Mouse (Mus musculus): ENCODE measurements around the gene Lrrc59.

The Lrrc59 gene

GRCm38 (mm10) chr11:94629199-94629883 is at the start of gene Lrrc59:
Gene Lrrc59, plus strand, starts transcription at chr11:94629767.
- DNase-seq (ENCODE audit: extremely low spot score, low read depth, low spot score) = peak; percentile 62

GRCm38 (mm10) chr11:94580111-94580740 is 49.3 kb upstream of the Lrrc59 start:
- no peak for DNase-seq (ENCODE audit: extremely low spot score, low read depth, low spot score)

GRCm38 (mm10) chr11:94585091-94585490 is 44.5 kb upstream of the Lrrc59 start:
- DNase-seq (ENCODE audit: extremely low spot score, low read depth, low spot score) = no peak

- no peak for DNase-seq (ENCODE audit: extremely low spot score, low read depth, low spot score)
These were observed 42.1 kb upstream of the Lrrc59 start for GRCm38 (mm10) chr11:94587511-94587910.

GRCm38 (mm10) chr11:94596311-94596852 is 33.2 kb upstream of the Lrrc59 start:
- DNase-seq (ENCODE audit: extremely low spot score, low read depth, low spot score) = no peak

GRCm38 (mm10) chr11:94597319-94597718 is 32.2 kb upstream of the Lrrc59 start:
- no peak for DNase-seq (ENCODE audit: extremely low spot score, low read depth, low spot score)

- no peak for DNase-seq (ENCODE audit: extremely low spot score, low read depth, low spot score)
These were observed 31.0 kb upstream of the Lrrc59 start for GRCm38 (mm10) chr11:94598437-94599120.

- DNase-seq (ENCODE audit: extremely low spot score, low read depth, low spot score) = no peak
These were observed 29.1 kb upstream of the Lrrc59 start for GRCm38 (mm10) chr11:94600447-94600846.

- peak; percentile 31 for DNase-seq (ENCODE audit: extremely low spot score, low read depth, low spot score)
These were observed 28.0 kb upstream of the Lrrc59 start, which contains the start of gene Acsf2 for GRCm38 (mm10) chr11:94601321-94602281. Gene Acsf2, minus strand, starts transcription at chr11:94601871.

- DNase-seq (ENCODE audit: extremely low spot score, low read depth, low spot score) = no peak
These were observed 27.1 kb upstream of the Lrrc59 start for GRCm38 (mm10) chr11:94602356-94602955.

GRCm38 (mm10) chr11:94610744-94611740 is 18.5 kb upstream of the Lrrc59 start:
- no peak for DNase-seq (ENCODE audit: extremely low spot score, low read depth, low spot score)

GRCm38 (mm10) chr11:94614603-94615002 is 15.0 kb upstream of the Lrrc59 start:
- DNase-seq (ENCODE audit: extremely low spot score, low read depth, low spot score) = no peak

GRCm38 (mm10) chr11:94615494-94615893 is 14.1 kb upstream of the Lrrc59 start:
- no peak for DNase-seq (ENCODE audit: extremely low spot score, low read depth, low spot score)

- no peak for DNase-seq (ENCODE audit: extremely low spot score, low read depth, low spot score)
These were observed 11.9 kb upstream of the Lrrc59 start for GRCm38 (mm10) chr11:94617646-94618045.

GRCm38 (mm10) chr11:94620766-94621457 is 8.7 kb upstream of the Lrrc59 start:
- DNase-seq (ENCODE audit: extremely low spot score, low read depth, low spot score) = no peak

GRCm38 (mm10) chr11:94621458-94621852 is 8.1 kb upstream of the Lrrc59 start:
- DNase-seq (ENCODE audit: extremely low spot score, low read depth, low spot score) = no peak

GRCm38 (mm10) chr11:94622162-94622561 is 7.4 kb upstream of the Lrrc59 start:
- DNase-seq (ENCODE audit: extremely low spot score, low read depth, low spot score) = no peak

GRCm38 (mm10) chr11:94629884-94630198 is 274 bp downstream of the Lrrc59 start:
- no peak for DNase-seq (ENCODE audit: extremely low spot score, low read depth, low spot score)

Measured in hindlimb bud, embryonic 11.5 days (tissue).